Mouse (Mus musculus) kidney, adult 11 months (tissue): Measurements from ENCODE around the gene Stard10.
A peak's percentile ranks its signal among the peaks of the same experiment; 100 is the strongest.

Experiments used
- DNase-seq: peaks from one replicate; pipeline ENCODE4 v3.0.0; 2022

The Stard10 gene

GRCm38 (mm10) chr7:101332045-101332831 is 15.4 kb downstream of the Stard10 start:
- DNase-seq = no peak

GRCm38 (mm10) chr7:101335228-101335627 is 18.3 kb downstream of the Stard10 start:
- DNase-seq = no peak

- DNase-seq = no peak
These were observed 19.8 kb downstream of the Stard10 start for GRCm38 (mm10) chr7:101336686-101337085.

- no peak for DNase-seq
These were observed 20.5 kb downstream of the Stard10 start for GRCm38 (mm10) chr7:101337401-101337800.

- no peak for DNase-seq
These were observed 24.5 kb downstream of the Stard10 start for GRCm38 (mm10) chr7:101341405-101341804.

GRCm38 (mm10) chr7:101343135-101343534 is 26.2 kb downstream of the Stard10 start:
- DNase-seq = no peak

DNA sequence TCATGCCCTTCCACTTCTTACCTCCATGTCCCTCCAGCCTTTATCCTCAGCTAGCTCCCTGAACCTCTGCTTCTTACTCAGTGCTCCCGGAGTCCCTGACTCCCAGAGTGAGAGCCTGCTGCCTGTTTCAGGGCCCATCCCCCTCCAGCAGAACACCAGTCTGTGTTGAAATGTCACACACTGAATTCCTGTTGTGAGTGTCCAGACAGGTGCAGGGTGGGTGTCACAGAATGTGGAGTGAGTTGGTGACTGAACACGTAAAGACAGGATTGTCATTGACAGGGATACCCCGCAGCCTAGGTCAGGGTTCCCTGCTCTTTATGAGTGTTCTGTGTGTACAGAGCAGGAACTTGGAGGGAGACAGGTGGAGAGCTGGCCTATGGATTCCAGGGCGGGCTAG is 28.0 kb downstream of the Stard10 start:
- DNase-seq = no peak

GRCm38 (mm10) chr7:101346991-101347390 is 30.1 kb downstream of the Stard10 start:
- no peak for DNase-seq

- peak; percentile 43 for DNase-seq
These were observed 30.9 kb downstream of the Stard10 start, which contains the start of gene Arap1 for GRCm38 (mm10) chr7:101347767-101348270. Gene Arap1 (plus strand): TSS chr7:101348067.

GRCm38 (mm10) chr7:101348312-101348711 is 31.4 kb downstream of the Stard10 start:
- peak; percentile 49 for DNase-seq

GRCm38 (mm10) chr7:101349861-101350260 is 33.0 kb downstream of the Stard10 start:
- no peak for DNase-seq

DNA sequence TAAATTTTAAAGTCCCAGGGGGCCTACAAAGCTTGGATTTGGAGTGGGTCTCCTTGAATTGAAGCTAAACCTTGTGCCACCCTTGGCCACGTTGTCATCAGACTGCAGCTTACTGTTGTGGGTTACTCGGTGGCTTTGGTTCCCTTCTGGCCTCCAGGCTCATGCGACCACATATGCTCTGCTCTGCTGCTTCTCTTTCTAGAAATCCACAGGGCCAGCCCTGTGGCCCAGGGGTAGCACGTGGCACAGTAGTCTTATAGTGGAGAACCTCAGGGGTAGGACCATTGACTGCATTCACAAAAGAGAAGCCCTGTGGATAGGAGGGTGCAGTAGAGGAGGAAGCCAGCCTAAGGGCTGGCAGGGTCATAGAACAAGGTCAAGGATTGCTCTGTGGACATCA is 35.5 kb downstream of the Stard10 start:
- no peak for DNase-seq

DNA sequence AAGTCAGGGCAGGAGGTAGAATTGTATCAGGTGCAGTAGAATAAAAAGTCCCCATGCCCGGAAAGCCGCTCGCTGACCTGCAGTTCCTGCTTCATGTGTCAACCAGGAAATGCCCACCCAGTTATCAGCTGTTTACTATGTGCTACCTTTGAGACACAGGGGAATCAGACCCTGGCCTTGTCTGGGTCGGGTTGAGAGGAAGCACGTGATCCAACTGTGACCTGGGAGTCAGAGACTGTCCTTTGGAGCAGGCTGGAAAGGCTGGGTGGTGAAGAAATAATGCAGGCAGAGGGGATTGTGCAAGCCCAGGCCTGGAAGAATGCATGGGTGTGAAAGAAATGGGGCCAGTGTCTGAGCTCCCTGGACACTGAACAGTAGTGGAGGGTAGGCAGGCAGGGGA is 37.5 kb downstream of the Stard10 start:
- peak; percentile 58 for DNase-seq

DNA sequence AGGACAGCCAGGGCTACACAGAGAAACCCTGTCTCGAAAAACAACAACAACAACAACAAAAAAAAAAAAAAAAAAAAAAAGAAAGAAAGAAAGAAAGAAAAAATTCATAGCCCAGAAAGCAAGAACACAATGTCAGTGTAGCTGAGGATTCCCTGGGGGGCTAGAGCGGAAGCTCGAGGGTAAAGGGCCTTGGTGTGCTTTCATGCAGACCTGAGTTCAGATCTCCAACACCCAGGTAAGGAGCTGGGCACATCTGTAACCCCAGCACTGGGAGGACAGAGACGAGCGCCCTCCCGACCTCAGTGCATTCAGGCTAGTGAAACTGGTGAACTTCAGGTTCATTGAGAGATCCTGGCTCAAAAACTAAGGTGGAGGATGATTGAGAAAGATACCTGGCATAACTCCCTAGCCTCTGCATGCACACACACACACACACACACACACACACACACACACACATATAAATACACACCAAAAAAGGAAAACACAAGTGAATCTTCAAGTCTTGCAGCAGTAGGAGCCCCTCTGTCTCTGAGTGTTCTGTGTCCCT is 38.7 kb downstream of the Stard10 start:
- no peak for DNase-seq

DNA sequence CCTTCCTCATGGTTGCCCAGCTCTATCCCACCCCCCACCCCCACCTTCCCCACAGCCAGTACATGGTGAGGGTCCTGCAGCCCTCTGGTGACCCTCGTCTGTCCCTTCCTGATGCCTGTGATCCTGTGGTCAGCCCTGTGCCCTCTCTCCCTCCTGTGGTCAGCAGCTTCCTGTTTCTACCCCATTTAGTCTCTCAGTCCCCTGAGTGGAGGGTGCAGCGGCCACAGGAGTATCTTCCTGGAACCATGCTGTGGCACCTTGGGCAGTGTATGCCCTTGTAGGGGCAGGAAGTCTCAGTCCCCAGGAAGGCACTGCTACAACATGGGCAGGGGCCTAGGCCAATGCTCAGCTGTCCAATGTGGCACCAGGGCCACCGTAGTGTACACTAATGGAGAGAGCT is 40.0 kb downstream of the Stard10 start:
- DNase-seq = no peak

- DNase-seq = peak; percentile 48
These were observed 43.5 kb downstream of the Stard10 start for GRCm38 (mm10) chr7:101360406-101360805.

- no peak for DNase-seq
These were observed 44.1 kb downstream of the Stard10 start for GRCm38 (mm10) chr7:101361021-101361420.

DNA sequence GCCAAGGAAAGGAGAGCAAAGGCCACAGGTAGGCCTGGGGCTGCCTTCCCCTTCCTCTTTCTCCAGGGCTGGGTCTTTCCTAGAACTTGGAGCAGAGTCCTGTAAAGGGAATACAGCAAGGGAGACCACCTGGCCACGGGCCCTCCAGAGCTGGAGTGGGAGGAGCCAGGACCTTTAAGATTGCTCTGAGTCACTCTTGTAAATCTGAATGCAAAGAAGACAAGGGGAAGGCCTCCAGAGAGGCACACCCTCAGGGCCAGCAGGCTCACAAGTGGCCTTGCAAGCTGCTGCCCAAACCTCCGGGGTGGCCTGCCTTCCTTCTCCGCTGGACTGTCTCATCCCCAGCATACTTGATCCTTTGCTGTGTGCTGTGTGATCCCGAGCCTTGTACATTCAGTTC is 44.9 kb downstream of the Stard10 start:
- no peak for DNase-seq

GRCm38 (mm10) chr7:101362791-101363191 is 45.9 kb downstream of the Stard10 start:
- DNase-seq = no peak

DNA sequence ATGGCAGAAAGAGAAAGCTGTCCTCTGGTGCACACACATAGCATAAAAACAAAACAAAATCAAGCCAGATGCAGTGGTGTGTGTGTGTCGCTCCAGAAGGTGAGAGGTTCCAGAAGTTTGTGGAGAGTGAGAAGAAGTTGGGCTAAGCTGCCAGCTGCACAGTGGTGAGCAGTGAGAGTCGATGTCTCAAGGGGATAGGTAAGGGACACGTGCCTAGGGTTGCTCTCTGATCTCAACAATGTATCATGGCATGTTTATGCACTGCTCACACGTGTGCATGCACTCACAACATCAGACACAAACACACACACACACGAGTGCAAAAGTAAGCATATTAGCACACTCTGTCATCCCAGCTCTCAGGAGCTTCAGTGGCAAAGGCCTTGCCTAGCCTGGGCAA is 47.0 kb downstream of the Stard10 start:
- no peak for DNase-seq

- no peak for DNase-seq
These were observed 51.3 kb downstream of the Stard10 start for GRCm38 (mm10) chr7:101367901-101368852.

DNA sequence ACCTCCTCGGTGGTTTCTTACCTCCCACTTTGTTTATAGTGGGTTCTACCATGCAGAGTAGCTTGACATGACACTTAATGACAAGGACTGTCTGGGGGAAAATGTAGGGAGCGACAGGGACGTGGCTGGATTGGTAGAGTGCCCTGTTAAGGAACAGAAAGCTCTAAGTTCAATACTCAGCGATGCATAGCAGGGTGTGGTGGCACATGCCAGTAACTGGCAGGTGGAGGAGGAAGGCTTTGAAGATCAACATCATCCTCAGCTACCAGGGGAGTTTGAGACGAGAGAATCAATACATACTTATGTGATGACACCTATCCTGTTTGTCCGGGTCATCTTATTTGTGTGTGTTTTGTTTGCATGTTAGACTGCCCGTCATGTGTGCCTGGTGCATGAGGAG is 52.8 kb downstream of the Stard10 start:
- no peak for DNase-seq

- no peak for DNase-seq
These were observed 56.2 kb downstream of the Stard10 start for GRCm38 (mm10) chr7:101373082-101373481.
